Mouse (Mus musculus): ENCODE measurements around the gene Rbm19. TPM values are rescaled to one million over a fixed set of nuclear protein-coding genes. Genes with fewer than 3 reads are reported as not detected.

Gene Rbm19
- total and polyA plus RNA-seq, 3 experiments: 66.3 to 74.3 TPM; not detected in 1

- Histone ChIP-seq H3K79me2 (ENCODE audit: control insufficient read depth, insufficient read depth, low read length, poor library complexity) (no peaks in the 10 kb centered on the region), H3K9me3 (replicated peaks; ENCODE audit: insufficient read depth, low read length) (no peaks in the 10 kb centered on the region), H3K9ac (ENCODE audit: control insufficient read depth, low read depth, low read length, poor library complexity, severe bottlenecking) (no peak overlapping the region), H3K27ac (ENCODE audit: control insufficient read depth, low read depth, low read length) (no peak overlapping the region), H3K4me1 (ENCODE audit: control insufficient read depth in 1 of 2, insufficient read depth in 2 of 2, low read length in 2 of 2) (peaks cover 2 to 3% of the 10 kb centered on the region in 2 experiments; a peak in 3 of 4 replicates), H3K27me3 (ENCODE audit: control insufficient read depth in 1 of 2, insufficient read depth in 2 of 2, low read length in 2 of 2) (no peaks in the 10 kb centered on the region), H3K4me3 (ENCODE audit: control insufficient read depth in 1 of 2, insufficient read depth in 1 of 2, low read depth in 2 of 2, low read length in 2 of 2) (no peak overlapping the region), H3K36me3 (ENCODE audit: control insufficient read depth in 1 of 2, insufficient read depth in 2 of 2, low read length in 2 of 2) (peaks cover 0 to 5% of the 10 kb centered on the region in 2 experiments; a peak in 3 of 4 replicates)
- no peak for DNase-seq (ENCODE audit: low read depth, low spot score)
- TF ChIP-seq HCFC1 (IDR thresholded peaks at IDR 0.05; ENCODE audit: low read depth, low read length) (no peak), GABPA (IDR thresholded peaks at IDR 0.05; ENCODE audit: low read depth, low read length) (no peak), CTCF (IDR thresholded peaks at IDR 0.05 in 2 of 3, conservative IDR thresholded peaks at IDR 0.05 in 1 of 3; ENCODE audit: control insufficient read depth in 1 of 3, insufficient read depth in 1 of 3, low read depth in 2 of 3, low read length in 3 of 3, poor library complexity in 1 of 3, severe bottlenecking in 1 of 3) (no peak)
Observed at GRCm38 (mm10) chr5:120155672-120156071, 39.4 kb downstream of the Rbm19 start.

- peaks cover 0 to 8% of the 10 kb centered on the region in 2 experiments; a peak in 3 of 4 replicates for H3K36me3 ChIP-seq (ENCODE audit: control insufficient read depth in 1 of 2, insufficient read depth in 2 of 2, low read length in 2 of 2)
- TF ChIP-seq KAT2A (conservative IDR thresholded peaks at IDR 0.05; ENCODE audit: low read depth, low read length) (no peak), NELFE (IDR thresholded peaks at IDR 0.05; ENCODE audit: low read depth, low read length) (no peak), ELF1 (IDR thresholded peaks at IDR 0.05; ENCODE audit: low read depth, low read length) (no peak), RCOR1 (IDR thresholded peaks at IDR 0.05; ENCODE audit: low read depth, low read length) (no peak), BHLHE40 (IDR thresholded peaks at IDR 0.05; ENCODE audit: borderline replicate concordance, low read depth, low read length) (no peak), GABPA (IDR thresholded peaks at IDR 0.05; ENCODE audit: low read depth, low read length) (no peak), RAD21 (IDR thresholded peaks at IDR 0.05; ENCODE audit: low read depth, low read length) (no peak), UBTF (IDR thresholded peaks at IDR 0.05; ENCODE audit: borderline replicate concordance, insufficient read depth, low read depth, low read length) (no peak), MYB (IDR thresholded peaks at IDR 0.05; ENCODE audit: low read depth, low read length) (no peak), ZKSCAN1 (IDR thresholded peaks at IDR 0.05; ENCODE audit: low read depth, low read length) (no peak), MYC (IDR thresholded peaks at IDR 0.05; ENCODE audit: low read depth, low read length) (no peak), POLR2AphosphoS5 (IDR thresholded peaks at IDR 0.05; ENCODE audit: borderline replicate concordance, low read depth, low read length) (no peak), CHD2 (IDR thresholded peaks at IDR 0.05; ENCODE audit: low read length) (no peak), POLR2AphosphoS2 (IDR thresholded peaks at IDR 0.05; ENCODE audit: low read length) (no peak), MAFK (IDR thresholded peaks at IDR 0.05; ENCODE audit: borderline replicate concordance, low read depth, low read length) (no peak), TCF12 (IDR thresholded peaks at IDR 0.05; ENCODE audit: low read depth, low read length) (no peak), HCFC1 (IDR thresholded peaks at IDR 0.05; ENCODE audit: low read depth, low read length) (no peak), USF2 (IDR thresholded peaks at IDR 0.05; ENCODE audit: borderline replicate concordance in 1 of 2, insufficient read depth in 1 of 2, low read depth in 1 of 2, low read length in 2 of 2) (no peak), JUND (IDR thresholded peaks at IDR 0.05; ENCODE audit: low read depth, low read length) (no peak)
- no peak overlapping the region for H3K9ac ChIP-seq (ENCODE audit: control insufficient read depth, low read depth, low read length, poor library complexity, severe bottlenecking)
- DNase-seq (ENCODE audit: low read depth, low spot score): no peak
- H3K9me3 ChIP-seq (replicated peaks; ENCODE audit: insufficient read depth, low read length): no peaks in the 10 kb centered on the region
- H3K4me3 ChIP-seq (ENCODE audit: control insufficient read depth in 1 of 2, insufficient read depth in 1 of 2, low read depth in 2 of 2, low read length in 2 of 2): no peak overlapping the region
- no peaks in the 10 kb centered on the region for H3K27me3 ChIP-seq (ENCODE audit: control insufficient read depth in 1 of 2, insufficient read depth in 2 of 2, low read length in 2 of 2)
- no peak overlapping the region for H3K27ac ChIP-seq (ENCODE audit: control insufficient read depth, low read depth, low read length)
- no peaks in the 10 kb centered on the region for H3K79me2 ChIP-seq (ENCODE audit: control insufficient read depth, insufficient read depth, low read length, poor library complexity)
- H3K4me1 ChIP-seq (ENCODE audit: control insufficient read depth in 1 of 2, insufficient read depth in 2 of 2, low read length in 2 of 2): peaks cover 5 to 9% of the 10 kb centered on the region in 2 experiments; a peak in 3 of 4 replicates
Observed at GRCm38 (mm10) chr5:120156166-120156909, 40.1 kb downstream of the Rbm19 start.
